Comparison of ENCODE assay signal across 9 mouse cellular contexts in the genomic region with DNA sequence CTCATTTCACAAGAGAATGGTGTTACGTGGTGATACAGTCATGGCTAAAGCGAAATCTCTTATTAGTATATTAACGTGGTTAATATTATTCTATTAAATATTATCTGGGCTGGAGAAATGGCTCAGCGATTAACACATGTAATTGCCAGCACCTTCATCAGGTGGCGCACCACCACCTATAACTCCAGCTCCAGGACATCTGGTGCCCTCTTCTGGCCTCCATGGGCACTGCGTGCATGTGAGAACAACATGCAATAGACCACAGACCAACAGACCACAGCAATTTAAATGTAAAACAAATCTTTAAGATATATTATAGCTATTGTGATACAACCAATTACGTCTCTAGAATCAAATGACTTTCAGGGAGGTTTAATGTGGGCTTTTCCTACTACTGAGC. TPM values are rescaled to one million over a fixed set of nuclear protein-coding genes. Genes with fewer than 3 reads are reported as not detected.
DNase-seq lines count a peak whose midpoint lies in the region.
"Had no signal": no experiment of that assay in that cellular context is flagged by ENCODE, and none has a peak within 500 bp of the region (broad histone marks: within the 10 kb centered on the region; RNA-seq: fewer than 3 reads in every experiment).

No protein-coding gene starts in this region.

- peak; percentile 72 for DNase-seq in left cerebral cortex, postnatal 4 days
- no peak for DNase-seq in left cerebral cortex, adult 8-10 months (ENCODE audit: low spot score in 2 of 2)
- DNase-seq in T-cell, adult 2 months (ENCODE audit: low spot score) = peak; percentile 25
- DNase-seq in cerebellum, postnatal 14 days = peak; percentile 75 to 86
- peak; percentile 57 for DNase-seq in kidney, postnatal 14 days
- peak; percentile 16 for DNase-seq in spleen, adult 12 weeks (ENCODE audit: low spot score)
- no peak for DNase-seq in forebrain, embryonic 10.5 days (ENCODE audit: extremely low spot score, low spot score)
- no peak for DNase-seq in frontal cortex, postnatal 14 days (ENCODE audit: low spot score in 2 of 2)

- H3K4me3 ChIP-seq in forebrain, embryonic 10.5 days = no peak overlapping the region
- H3K4me3 ChIP-seq: myocyte had no signal

- no peaks in the 10 kb centered on the region for H3K9me3 ChIP-seq in forebrain, embryonic 10.5 days

- H3K36me3 ChIP-seq in forebrain, embryonic 10.5 days (replicated peaks) = no peaks in the 10 kb centered on the region

- H3K27me3 ChIP-seq in forebrain, embryonic 10.5 days (ENCODE audit: poor library complexity, severe bottlenecking) = no peaks in the 10 kb centered on the region

- H3K27ac ChIP-seq in forebrain, embryonic 10.5 days = no peak overlapping the region

- 74% methylated on average over 7 of the region's 7 CpGs for WGBS in forebrain, embryonic 10.5 days

- intact Hi-C loops in left cerebral cortex, postnatal 4 days (cut with DNase I) = no loop called here

- peaks cover 9% of the 10 kb centered on the region for H3K4me1 ChIP-seq in forebrain, embryonic 10.5 days

RNA-seq across cellular contexts. Expression of gene Ddo, which starts 0.7 kb away (rescaled TPM):
- total RNA-seq in left cerebral cortex, postnatal 4 days (2021) = 1 to 10 TPM; 2.2 to 2.4 TPM
- total RNA-seq in left cerebral cortex, adult 8-10 months (2022) = 10 to 100 TPM; 10.8 to 17.4 (median 14.8) TPM
- polyA plus RNA-seq in forebrain, embryonic 10.5 days (2016; fragmentation: Nextera tagmentation; extraction: Ambion mirVana) = 0.14 and 0.26 TPM in 2 replicates

RNA-seq across cellular contexts. Expression of gene Mettl24, which starts 53.9 kb away (rescaled TPM):
- 1 to 10 TPM in 1 of 2 experiments, under 1 TPM in 1; 0.50 to 1.3 TPM for total RNA-seq in left cerebral cortex, postnatal 4 days (2021)
- 1 to 10 TPM; 2.9 to 4.3 (median 3.2) TPM for total RNA-seq in left cerebral cortex, adult 8-10 months (2022)
- 0.53 and 0.78 TPM in 2 replicates for polyA plus RNA-seq in forebrain, embryonic 10.5 days (2016; fragmentation: Nextera tagmentation; extraction: Ambion mirVana)

RNA-seq across cellular contexts. Expression of gene Slc22a16, which starts 59.0 kb away (rescaled TPM):
- total RNA-seq in left cerebral cortex, postnatal 4 days (2021) = not detected
- not detected for total RNA-seq in left cerebral cortex, adult 8-10 months (2022)
- polyA plus RNA-seq in forebrain, embryonic 10.5 days (2016; fragmentation: Nextera tagmentation; extraction: Ambion mirVana) = not detected in 2 replicates
- polyA plus RNA-seq: myocyte had no signal

Comparison
In these comparisons a context has a peak if more than half of its experiments do, and no peak if none do; other contexts are left out.
1. DNase-seq: peak in left cerebral cortex, postnatal 4 days (single experiment), T-cell, adult 2 months (single experiment), cerebellum, postnatal 14 days (2 of 2), kidney, postnatal 14 days (single experiment) and spleen, adult 12 weeks (single experiment); none in left cerebral cortex, adult 8-10 months (0 of 2), forebrain, embryonic 10.5 days (single experiment) and frontal cortex, postnatal 14 days (0 of 2).